Mouse (Mus musculus) ES-Bruce4 (cell line): Measurements from ENCODE around the gene Orc3. TPM values are rescaled to one million over a fixed set of nuclear protein-coding genes. Genes with fewer than 3 reads are reported as not detected.
A peak's percentile ranks its signal among the peaks of the same experiment; 100 is the strongest.

Experiments
- H3K27ac ChIP-seq: 2 replicates; pipeline ENCODE4 v1.5.1; 2012; ENCODE audit warnings: low read length, inconsistent platforms; ENCODE audit not compliant: insufficient read depth
- H3K27me3 ChIP-seq: 2 replicates; pipeline ENCODE4 v1.6.1; 2012; ENCODE audit warnings: mild to moderate bottlenecking, low read length, inconsistent platforms; ENCODE audit not compliant: control insufficient read depth, poor library complexity, insufficient read depth, severe bottlenecking
- H3K36me3 ChIP-seq: 2 replicates; pipeline ENCODE4 v1.6.1; 2012; ENCODE audit warnings: inconsistent platforms, mild to moderate bottlenecking, low read length, moderate library complexity; ENCODE audit not compliant: control insufficient read depth, poor library complexity, insufficient read depth, severe bottlenecking
- H3K4me1 ChIP-seq: one replicate; pipeline ENCODE4 v1.8.1; 2011; ENCODE audit warnings: low read length; ENCODE audit not compliant: control insufficient read depth, insufficient read depth
- H3K4me3 ChIP-seq: 2 replicates; pipeline ENCODE4 v1.5.1; 2011; ENCODE audit warnings: low read depth, mild to moderate bottlenecking, low read length
- H3K9ac ChIP-seq: 2 replicates; pipeline ENCODE4 v1.6.1; 2012; ENCODE audit warnings: low read depth, mild to moderate bottlenecking, inconsistent platforms; ENCODE audit not compliant: poor library complexity, severe bottlenecking
- H3K9me3 ChIP-seq: replicated peaks from 2 replicates; pipeline ENCODE4 v1.6.1; 2012; ENCODE audit warnings: mild to moderate bottlenecking, low read length, inconsistent platforms; ENCODE audit not compliant: control insufficient read depth, poor library complexity, insufficient read depth, severe bottlenecking
- CTCF ChIP-seq: IDR thresholded peaks from one replicate; pipeline ENCODE4 v1.8.1; 2011; ENCODE audit warnings: low read depth, low read length
- EP300 ChIP-seq: IDR thresholded peaks from 2 replicates; pipeline ENCODE4 v1.6.1; 2011; ENCODE audit warnings: low read depth, low read length; ENCODE audit not compliant: insufficient read depth
- POLR2A ChIP-seq: IDR thresholded peaks from one replicate; pipeline ENCODE4 v1.8.1; 2011; ENCODE audit warnings: low read length; ENCODE audit not compliant: insufficient read depth
- polyA plus RNA-seq: library from polyadenylated mRNA; stranded (reverse); fragments of >200 nt; gene quantifications from 2 replicates; pipeline ENCODE4 v1.2.4, GENCODE M21; 2011; ENCODE audit warnings: low read depth; ENCODE audit not compliant: missing spikeins, insufficient read depth, insufficient read length

Gene Orc3
- polyA plus RNA-seq, 1 experiment: 131 TPM

GRCm38 (mm10) chr4:34556183-34556582, 58.6 kb downstream of the Orc3 start:
- Histone ChIP-seq H3K4me3 (no peak overlapping the region), H3K4me1 (peaks cover 6% of the 10 kb centered on the region), H3K27me3 (no peaks in the 10 kb centered on the region), H3K36me3 (peaks cover 3% of the 10 kb centered on the region), H3K9ac (no peak overlapping the region), H3K9me3 (no peaks in the 10 kb centered on the region), H3K27ac (no peak overlapping the region)
- TF ChIP-seq CTCF (no peak), POLR2A (no peak), EP300 (no peak)

- no peak overlapping the region for H3K4me3 ChIP-seq
- no peak overlapping the region for H3K9ac ChIP-seq
- H3K27ac ChIP-seq: peak overlapping the region; percentile 44; the same call in 1 of the 2 replicates
- no peak for TF ChIP-seq POLR2A
- TF ChIP-seq CTCF: no peak
- TF ChIP-seq EP300: no peak
- no peaks in the 10 kb centered on the region for H3K27me3 ChIP-seq
- H3K9me3 ChIP-seq: no peaks in the 10 kb centered on the region
- peaks cover 3% of the 10 kb centered on the region for H3K36me3 ChIP-seq
- peaks cover 4% of the 10 kb centered on the region for H3K4me1 ChIP-seq
Measured at GRCm38 (mm10) chr4:34555604-34556003, 59.1 kb downstream of the Orc3 start.

DNA sequence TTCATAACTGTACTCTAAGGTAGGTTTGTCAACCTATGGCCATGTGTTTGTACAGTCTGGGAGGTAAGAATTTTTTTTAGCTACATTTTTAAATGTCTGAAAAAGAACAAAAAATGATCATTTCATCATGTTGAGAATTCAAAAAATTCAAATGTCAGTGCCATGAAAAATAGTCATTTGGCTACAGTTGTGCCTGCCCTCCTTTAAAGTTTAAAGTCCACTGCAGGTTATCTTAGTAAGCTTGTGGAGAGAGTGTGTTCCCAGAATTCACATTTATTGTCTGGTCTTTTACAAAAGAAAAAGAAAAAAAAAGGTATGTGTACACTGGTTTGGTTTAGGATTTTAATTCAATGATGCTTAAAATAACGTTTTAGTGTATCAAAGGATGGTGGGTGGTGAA, 60.1 kb downstream of the Orc3 start:
- no peaks in the 10 kb centered on the region for H3K9me3 ChIP-seq
- peaks cover 4% of the 10 kb centered on the region for H3K4me1 ChIP-seq
- no peak overlapping the region for H3K27ac ChIP-seq
- H3K27me3 ChIP-seq: no peaks in the 10 kb centered on the region
- no peak overlapping the region for H3K9ac ChIP-seq
- no peak overlapping the region for H3K4me3 ChIP-seq
- H3K36me3 ChIP-seq: peaks cover 3% of the 10 kb centered on the region
- TF ChIP-seq POLR2A: no peak
- no peak for TF ChIP-seq CTCF
- TF ChIP-seq EP300: no peak

GRCm38 (mm10) chr4:34551966-34552365, 62.8 kb downstream of the Orc3 start:
- Histone ChIP-seq H3K4me3 (peak overlapping the region; percentile 96), H3K9ac (peak overlapping the region; percentile 99), H3K27ac (no peak overlapping the region), H3K36me3 (peaks cover 3% of the 10 kb centered on the region), H3K27me3 (no peaks in the 10 kb centered on the region), H3K4me1 (peaks cover 4% of the 10 kb centered on the region), H3K9me3 (no peaks in the 10 kb centered on the region)
- no peak for TF ChIP-seq POLR2A
- no peak for TF ChIP-seq CTCF
- no peak for TF ChIP-seq EP300

DNA sequence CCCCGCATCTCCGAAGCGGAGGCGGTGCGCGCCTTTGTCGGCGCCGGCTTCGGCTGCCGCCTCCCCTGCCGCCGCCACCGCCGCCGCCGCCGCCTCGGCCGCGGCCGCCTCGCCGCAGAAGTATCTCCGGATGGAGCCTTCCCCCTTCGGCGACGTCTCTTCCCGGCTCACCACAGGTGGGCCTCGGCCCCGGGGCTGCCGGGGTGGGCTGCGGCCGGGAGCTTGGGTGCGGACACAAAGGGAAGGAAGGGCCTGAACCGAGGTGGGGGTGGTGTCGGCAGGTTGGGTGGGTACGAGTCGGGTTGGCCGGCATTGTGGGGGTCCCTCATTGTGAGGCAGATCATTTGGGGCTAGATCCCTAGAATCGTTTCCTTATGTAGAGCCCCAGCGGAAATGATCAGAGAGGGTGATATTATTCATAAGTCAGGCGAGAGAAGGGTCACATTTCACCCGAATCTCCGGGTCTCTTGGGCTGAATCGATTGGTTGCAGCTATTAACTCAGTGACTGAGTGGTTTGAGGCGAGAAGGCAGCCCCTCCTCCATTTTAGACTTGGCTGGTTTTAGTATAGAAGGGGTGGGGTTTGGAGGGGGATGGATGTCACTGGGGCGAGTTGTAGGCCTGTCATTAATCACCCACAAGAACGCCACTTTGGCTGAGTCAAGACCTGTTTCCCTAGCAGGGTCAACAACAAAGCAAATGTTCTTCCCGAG, 63.5 kb downstream of the Orc3 start:
- Histone ChIP-seq H3K27me3 (no peaks in the 10 kb centered on the region), H3K36me3 (peaks cover 3% of the 10 kb centered on the region), H3K4me3 (peak overlapping the region; percentile 96), H3K4me1 (peaks cover 4% of the 10 kb centered on the region), H3K27ac (peak overlapping the region; percentile 64), H3K9ac (peak overlapping the region; percentile 99), H3K9me3 (no peaks in the 10 kb centered on the region)
- TF ChIP-seq EP300: no peak
- TF ChIP-seq POLR2A: no peak
- no peak for TF ChIP-seq CTCF

- peak within 1 kb of the TSS; percentile 96 for H3K4me3 ChIP-seq
- H3K27me3 ChIP-seq: no peaks in the 10 kb centered on the region
- H3K4me1 ChIP-seq: peaks cover 4% of the 10 kb centered on the region
- H3K27ac ChIP-seq: peak within 1 kb of the TSS; percentile 64
- peak within 1 kb of the TSS; percentile 99 for H3K9ac ChIP-seq
- no peaks in the 10 kb centered on the region for H3K9me3 ChIP-seq
- TF ChIP-seq EP300 (no peak), POLR2A (no peak), CTCF (no peak)
- H3K36me3 ChIP-seq: peaks cover 3% of the 10 kb centered on the region
Measured at GRCm38 (mm10) chr4:34550748-34551097, 64.0 kb downstream of the Orc3 start, which contains the start of gene Akirin2. Gene Akirin2 (plus strand): TSS chr4:34550937.
